Mouse (Mus musculus): ENCODE measurements around the gene Arhgef39. TPM values are rescaled to one million over a fixed set of nuclear protein-coding genes. Genes with fewer than 3 reads are reported as not detected.

Gene Arhgef39
- total RNA-seq (2023), result 3.8 TPM

DNA sequence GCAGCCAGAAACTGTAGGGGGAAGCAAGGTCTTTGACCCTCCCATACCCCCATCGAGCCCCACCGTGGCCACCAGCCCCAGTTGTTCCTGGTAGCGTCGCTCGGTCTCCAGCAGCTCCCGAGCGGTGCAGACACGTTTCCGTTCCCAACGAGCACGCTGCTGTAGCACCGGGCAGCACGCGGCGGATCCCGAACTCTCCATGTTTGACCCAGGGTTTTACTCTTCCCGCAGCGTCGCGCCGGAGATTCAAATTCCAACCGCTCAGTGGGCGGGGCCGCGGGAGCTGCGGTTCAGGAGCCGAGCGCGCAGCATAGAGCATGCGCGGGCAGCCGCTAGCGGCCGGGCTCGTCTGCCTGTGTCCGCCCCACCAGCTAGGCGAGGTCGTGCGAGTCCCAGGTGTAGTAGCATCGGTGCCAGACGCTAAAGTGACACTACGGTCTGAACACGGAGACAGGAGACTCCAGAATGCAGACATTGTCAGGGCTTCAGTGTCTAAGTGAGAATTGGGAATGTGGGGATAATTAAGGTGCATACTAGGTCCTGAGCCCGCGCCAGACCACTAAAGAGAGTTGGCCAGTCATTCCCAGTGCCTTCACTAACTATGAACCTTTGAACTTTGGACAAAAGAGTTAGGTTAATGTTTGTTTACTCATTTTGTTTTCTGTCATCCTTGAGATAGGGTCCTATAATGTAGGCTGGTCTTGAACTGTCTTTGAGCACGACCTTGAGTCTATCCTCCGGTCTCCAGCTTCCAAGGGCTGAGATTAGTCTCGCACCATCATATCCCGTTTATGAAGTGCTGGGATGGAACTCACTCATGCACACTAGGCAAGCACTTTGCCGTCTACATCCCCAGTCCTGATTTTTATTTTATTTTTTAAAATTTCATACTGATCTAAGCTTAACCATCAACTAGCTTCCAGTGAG is at the start of gene Arhgef39:
Gene Arhgef39, minus strand, starts transcription at position 289 of the 927 bp plus-strand sequence.

DNA sequence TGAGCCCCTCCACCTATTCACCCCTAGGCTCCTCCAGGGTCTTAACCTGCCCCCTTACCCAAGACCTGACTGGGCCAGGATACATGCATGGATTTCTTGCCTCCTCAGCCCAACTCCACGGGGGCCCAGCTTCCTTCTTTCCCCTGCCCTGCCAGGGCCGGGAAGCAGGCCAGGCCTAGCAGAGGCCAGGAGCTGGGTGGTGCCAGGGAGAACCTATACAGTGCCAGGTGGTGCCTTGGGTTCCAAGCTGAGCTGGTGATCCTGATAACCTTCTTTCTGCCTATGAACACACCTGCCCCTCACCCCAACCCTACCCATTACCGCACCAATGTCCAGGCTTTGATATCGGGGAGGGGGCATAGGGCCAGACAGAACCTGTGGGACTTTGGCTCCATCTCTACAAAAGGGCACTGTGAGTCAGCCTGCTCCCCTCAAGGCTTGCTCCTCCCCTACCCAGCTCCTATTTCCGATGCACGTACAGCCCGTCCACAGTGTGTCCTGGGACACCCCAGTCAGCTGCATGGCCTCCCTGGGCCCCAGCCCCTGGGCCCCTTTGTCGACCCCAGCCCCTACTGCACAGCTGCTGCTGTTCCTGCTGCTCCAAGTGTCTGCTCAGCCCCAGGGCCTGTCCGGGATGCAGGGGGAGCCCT is 7.2 kb upstream of the Arhgef39 start, which contains the start of gene Car9:
Gene Car9, plus strand, starts transcription at position 431 of the 650 bp plus-strand sequence.

DNA sequence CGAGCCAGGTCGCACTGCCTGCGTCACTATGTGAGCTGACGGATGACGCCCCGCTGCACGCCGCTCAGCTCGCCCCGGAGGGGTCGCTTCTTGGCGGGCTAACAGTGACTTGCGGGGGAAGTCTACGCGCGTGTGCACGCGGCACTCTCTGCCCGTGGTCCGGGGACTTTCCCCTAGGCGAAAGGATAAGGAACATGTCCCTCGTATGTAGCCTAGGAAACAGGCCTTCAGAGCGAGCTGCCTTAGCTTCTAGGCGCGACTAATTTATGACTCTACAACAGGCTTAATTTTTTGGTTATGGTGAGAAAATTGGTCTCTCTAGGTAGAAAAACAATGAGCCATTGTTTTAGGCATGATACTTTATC is 6.7 kb downstream of the Arhgef39 start, which contains the start of gene Ccdc107:
Gene Ccdc107, plus strand, starts transcription at position 80 of the 365 bp plus-strand sequence.

DNA sequence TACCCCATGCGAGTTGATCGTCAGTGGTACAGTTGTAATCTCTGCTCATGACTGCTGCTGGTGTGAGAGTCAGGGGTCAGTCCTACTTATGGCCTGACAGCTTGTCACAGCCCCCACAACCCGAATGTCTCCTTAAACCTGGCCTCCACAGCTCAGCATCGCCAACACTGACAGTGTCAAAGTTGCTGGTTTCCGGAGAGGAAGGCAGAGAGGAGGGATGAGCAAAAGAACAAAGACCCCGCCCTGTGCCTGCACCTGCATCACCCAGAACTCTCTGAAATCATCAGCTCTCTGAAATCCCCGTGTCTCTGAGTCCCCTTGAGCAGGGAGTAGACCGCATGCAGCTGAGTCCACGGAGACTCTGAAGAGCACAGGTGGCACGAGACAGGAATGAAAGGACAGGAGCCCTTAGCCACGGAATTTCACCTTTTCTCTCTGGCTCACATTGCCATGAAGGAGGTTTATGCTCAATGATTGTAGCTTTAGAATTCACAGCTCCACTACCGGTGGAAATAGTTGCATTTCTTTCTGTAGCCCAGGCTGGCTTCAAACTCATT is 15.9 kb downstream of the Arhgef39 start, which contains the start of gene Sit1:
Gene Sit1, minus strand, starts transcription at position 200 of the 557 bp plus-strand sequence.

DNA sequence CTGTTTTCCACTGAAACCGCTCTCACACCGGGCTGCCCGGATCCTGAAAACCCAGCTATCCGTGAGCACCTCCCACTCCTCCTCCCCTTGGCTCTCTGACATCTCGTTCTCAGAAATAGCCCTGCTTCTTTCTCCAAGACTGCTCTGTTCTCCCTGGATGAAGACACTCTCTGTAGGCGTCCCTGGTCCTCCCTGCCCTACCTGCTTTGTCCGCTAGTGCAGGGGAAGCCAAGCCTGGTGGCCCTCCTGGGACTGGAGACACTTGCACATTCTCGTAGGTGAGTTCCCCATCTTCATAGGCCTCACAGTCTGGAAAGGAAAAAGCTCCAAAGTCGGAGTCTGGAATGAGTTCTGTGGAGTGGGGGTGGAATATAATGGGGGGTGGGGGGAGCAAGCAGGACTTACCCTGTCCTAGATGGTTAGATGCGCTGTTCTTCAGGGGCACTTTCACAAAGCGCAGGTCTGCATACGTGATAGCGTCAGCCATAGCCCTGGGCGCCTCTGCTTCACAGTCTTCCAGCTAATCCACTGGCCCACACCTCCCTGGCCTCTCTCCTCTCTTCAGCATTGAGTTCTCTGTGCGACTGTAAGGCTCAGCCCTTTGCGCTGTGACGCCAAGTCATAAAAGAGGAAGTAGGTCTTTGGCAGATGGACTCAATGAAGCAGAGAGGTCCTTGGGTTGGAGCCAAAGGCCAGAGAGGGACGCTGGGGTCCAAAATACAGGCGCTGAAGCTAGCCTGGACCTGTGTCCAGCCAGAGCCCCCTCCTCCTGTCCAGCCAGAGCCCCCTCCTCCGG is 45.3 kb downstream of the Arhgef39 start, which contains the start of gene Cd72:
Gene Cd72, minus strand, starts transcription at position 588 of the 796 bp plus-strand sequence.

Other genes starting within 250 kb of the Arhgef39 start
- not detected for gene Atp8b5, start 232.5 kb downstream of the Arhgef39 start, total RNA-seq (2023)
- gene Rusc2, start 117.7 kb downstream of the Arhgef39 start, total RNA-seq (2023), result 0.38 TPM
- not detected for gene Fam166b, start 70.6 kb downstream of the Arhgef39 start, total RNA-seq (2023)
- 49.4 TPM for gene Tesk1, start 57.8 kb downstream of the Arhgef39 start, total RNA-seq (2023)
- 32.7 TPM for gene Cd72, start 45.1 kb downstream of the Arhgef39 start, total RNA-seq (2023)
- 77.8 TPM for gene Sit1, start 16.0 kb downstream of the Arhgef39 start, total RNA-seq (2023)
- gene Ccdc107, start 6.8 kb downstream of the Arhgef39 start, total RNA-seq (2023), result 35.4 TPM
- not detected for gene Car9, start 7.3 kb upstream of the Arhgef39 start, total RNA-seq (2023)
- gene Tpm2, start 24.1 kb upstream of the Arhgef39 start, total RNA-seq (2023), result 1.3 TPM
- 72.7 TPM for gene Creb3, start 62.6 kb upstream of the Arhgef39 start, total RNA-seq (2023)
- gene Tln1, start 63.0 kb upstream of the Arhgef39 start, total RNA-seq (2023), result 291 TPM
- gene Rgp1, start 79.0 kb upstream of the Arhgef39 start, total RNA-seq (2023), result 56.6 TPM
- gene Gba2, start 79.2 kb upstream of the Arhgef39 start, total RNA-seq (2023), result 37.6 TPM
- not detected for gene Msmp, start 84.8 kb upstream of the Arhgef39 start, total RNA-seq (2023)
- not detected for gene Npr2, start 132.2 kb upstream of the Arhgef39 start, total RNA-seq (2023)
- gene Spag8, start 153.9 kb upstream of the Arhgef39 start, total RNA-seq (2023), result not detected
- gene Hint2, start 156.8 kb upstream of the Arhgef39 start, total RNA-seq (2023), result 19.1 TPM
- 4.1 TPM for gene Tmem8b, start 169.3 kb upstream of the Arhgef39 start, total RNA-seq (2023)
- not detected for gene Fam221b, start 169.4 kb upstream of the Arhgef39 start, total RNA-seq (2023)
- not detected for gene Olfr70, start 201.1 kb upstream of the Arhgef39 start, total RNA-seq (2023)
- gene Olfr71, start 210.6 kb upstream of the Arhgef39 start, total RNA-seq (2023), result not detected
- gene Hrct1, start 227.5 kb upstream of the Arhgef39 start, total RNA-seq (2023), result not detected
- gene Spaar, start 230.3 kb upstream of the Arhgef39 start, total RNA-seq (2023), result not detected

All from CD4-positive naive resting alpha-beta T cell, adult 57 days (primary cell).